8 mouse cellular contexts compared by ENCODE assay signal in the genomic region with DNA sequence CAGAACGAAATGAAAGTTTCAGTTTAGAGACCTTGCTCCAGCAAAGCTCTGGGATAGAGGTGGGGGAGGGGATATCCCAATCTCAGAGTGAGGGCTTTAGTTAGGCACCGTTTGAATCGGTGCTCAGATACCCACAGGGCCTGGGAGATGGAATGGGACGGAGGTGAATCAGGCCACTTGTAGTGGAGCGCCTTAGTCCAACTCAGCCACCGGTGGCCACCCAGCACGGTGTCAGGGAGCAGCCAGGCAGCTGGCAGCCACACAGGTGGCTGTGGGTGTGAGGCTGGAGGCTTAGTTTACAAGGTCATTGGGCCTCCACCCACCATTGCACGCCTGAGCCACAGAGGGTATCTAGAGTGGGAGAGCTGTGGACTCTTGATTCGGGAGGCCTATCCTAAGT. TPM values are rescaled to one million over a fixed set of nuclear protein-coding genes. Genes with fewer than 3 reads are reported as not detected.
DNase-seq lines count a peak whose midpoint lies in the region; ATAC-seq and TF ChIP-seq lines count a peak whose summit lies in the region.

No protein-coding gene starts in this region.

- peak; percentile 41 for DNase-seq in cerebellum, adult 9-10 months
- DNase-seq in cerebellum, postnatal 36 days = no peak
- DNase-seq in lung, embryonic 14.5 days = no peak
- no peak for DNase-seq in lung, postnatal 0 days (ENCODE audit: low spot score)
- no peak for DNase-seq in ovary, postnatal 10 days (ENCODE audit: low spot score)
- DNase-seq in embryo, embryonic 10.5 days (ENCODE audit: low spot score) = no peak

- ATAC-seq in lung, embryonic 14.5 days (ENCODE audit: insufficient read depth) = no peak
- ATAC-seq in lung, postnatal 0 days = no peak
- ATAC-seq in hindbrain, embryonic 13.5 days (ENCODE audit: low FRiP score) = no peak
- ATAC-seq in neural tube, embryonic 13.5 days (ENCODE audit: low read depth) = no peak

- H3K27me3 ChIP-seq in lung, embryonic 14.5 days (ENCODE audit: insufficient read depth, low read length) = no peaks in the 10 kb centered on the region
- H3K27me3 ChIP-seq in lung, postnatal 0 days (replicated peaks; ENCODE audit: insufficient read depth, low read length) = no peaks in the 10 kb centered on the region
- H3K27me3 ChIP-seq in hindbrain, embryonic 13.5 days = no peaks in the 10 kb centered on the region
- no peaks in the 10 kb centered on the region for H3K27me3 ChIP-seq in neural tube, embryonic 13.5 days

- H3K4me2 ChIP-seq in lung, embryonic 14.5 days = peak overlapping the region; percentile 97
- H3K4me2 ChIP-seq in lung, postnatal 0 days (replicated peaks; ENCODE audit: low read depth, low read length) = no peak overlapping the region; the same call in 1 of the 2 replicates
- H3K4me2 ChIP-seq in hindbrain, embryonic 13.5 days = peak overlapping the region; percentile 87
- H3K4me2 ChIP-seq in neural tube, embryonic 13.5 days = peak overlapping the region; percentile 75

- 35% methylated on average over 9 of the region's 9 CpGs for WGBS in lung, embryonic 14.5 days
- WGBS in lung, postnatal 0 days = 45% methylated on average over 9 of the region's 9 CpGs
- 51% methylated on average over 9 of the region's 9 CpGs for WGBS in hindbrain, embryonic 13.5 days
- 57% methylated on average over 9 of the region's 9 CpGs for WGBS in neural tube, embryonic 13.5 days

- 0 out of 2 replicates have a peak, but pooled peaks cover 7% of the 10 kb centered on the region for H3K4me1 ChIP-seq in lung, embryonic 14.5 days (ENCODE audit: insufficient read depth)
- H3K4me1 ChIP-seq in lung, postnatal 0 days (ENCODE audit: insufficient read depth, low read depth, low read length) = peaks cover 9% of the 10 kb centered on the region; the same call in 1 of the 2 replicates
- peaks cover 46% of the 10 kb centered on the region for H3K4me1 ChIP-seq in hindbrain, embryonic 13.5 days (replicated peaks)
- peaks cover 57% of the 10 kb centered on the region for H3K4me1 ChIP-seq in neural tube, embryonic 13.5 days (replicated peaks)

- H3K36me3 ChIP-seq in lung, embryonic 14.5 days (ENCODE audit: insufficient read depth) = no peaks in the 10 kb centered on the region
- no peaks in the 10 kb centered on the region for H3K36me3 ChIP-seq in lung, postnatal 0 days (ENCODE audit: insufficient read depth, low read length)
- no peaks in the 10 kb centered on the region for H3K36me3 ChIP-seq in hindbrain, embryonic 13.5 days
- H3K36me3 ChIP-seq in neural tube, embryonic 13.5 days = no peaks in the 10 kb centered on the region

- no peak for TF ChIP-seq EP300 in lung, postnatal 0 days (IDR thresholded peaks at IDR 0.05)

- H3K9ac ChIP-seq in lung, embryonic 14.5 days = no peak overlapping the region
- H3K9ac ChIP-seq in lung, postnatal 0 days (replicated peaks; ENCODE audit: low read depth) = no peak overlapping the region
- H3K9ac ChIP-seq in hindbrain, embryonic 13.5 days = no peak overlapping the region
- H3K9ac ChIP-seq in neural tube, embryonic 13.5 days = 0 out of 2 replicates have a peak overlapping the region, but pooled peaks have one; percentile 80

- H3K27ac ChIP-seq in lung, embryonic 14.5 days (ENCODE audit: low read depth) = peak overlapping the region; percentile 6; the same call in 1 of the 2 replicates
- no peak overlapping the region for H3K27ac ChIP-seq in lung, postnatal 0 days (ENCODE audit: low read length)
- H3K27ac ChIP-seq in hindbrain, embryonic 13.5 days = no peak overlapping the region; the same call in 1 of the 2 replicates
- H3K27ac ChIP-seq in neural tube, embryonic 13.5 days (replicated peaks) = no peak overlapping the region

- no peak for TF ChIP-seq CTCF in lung, embryonic 14.5 days (IDR thresholded peaks at IDR 0.05; ENCODE audit: low read depth)
- no peak for TF ChIP-seq CTCF in lung, postnatal 0 days (IDR thresholded peaks at IDR 0.05)

- no peak overlapping the region for H3K4me3 ChIP-seq in lung, embryonic 14.5 days (ENCODE audit: low read depth, low read length)
- no peak overlapping the region for H3K4me3 ChIP-seq in lung, postnatal 0 days (ENCODE audit: low read depth, low read length)
- H3K4me3 ChIP-seq in hindbrain, embryonic 13.5 days = peak overlapping the region; percentile 75; the same call in 1 of the 2 replicates
- peak overlapping the region; percentile 71 for H3K4me3 ChIP-seq in neural tube, embryonic 13.5 days

- H3K9me3 ChIP-seq in lung, embryonic 14.5 days (ENCODE audit: low read depth, low read length) = no peaks in the 10 kb centered on the region
- no peaks in the 10 kb centered on the region for H3K9me3 ChIP-seq in lung, postnatal 0 days (ENCODE audit: low read length)
- H3K9me3 ChIP-seq in hindbrain, embryonic 13.5 days = no peaks in the 10 kb centered on the region
- no peaks in the 10 kb centered on the region for H3K9me3 ChIP-seq in neural tube, embryonic 13.5 days

RNA-seq across cellular contexts. Expression of a gene that starts 41.5 kb away (rescaled TPM):
- polyA plus RNA-seq in lung, embryonic 14.5 days (2014; fragmentation: Nextera tagmentation; extraction: Ambion mirVana) = 20.9 and 22.4 TPM in 2 replicates
- polyA plus RNA-seq in lung, postnatal 0 days (2015; fragmentation: Nextera tagmentation; extraction: Ambion mirVana) = 25.8 and 27.8 TPM in 2 replicates
- polyA plus RNA-seq in hindbrain, embryonic 13.5 days (2015; fragmentation: Nextera tagmentation; extraction: Ambion mirVana) = 83.4 and 93.0 TPM in 2 replicates
- polyA plus RNA-seq in neural tube, embryonic 13.5 days (2015; fragmentation: Nextera tagmentation; extraction: Ambion mirVana) = 96.0 and 103 TPM in 2 replicates

Comparison
In these comparisons a context has a peak if more than half of its experiments do, and no peak if none do; other contexts are left out.
1. H3K4me3 ChIP-seq: peak in hindbrain, embryonic 13.5 days (single experiment) and neural tube, embryonic 13.5 days (single experiment); none in lung, embryonic 14.5 days (single experiment) and lung, postnatal 0 days (single experiment).